Mouse (Mus musculus): ENCODE results near the gene Cdip1. TPM values are rescaled to one million over a fixed set of nuclear protein-coding genes. Genes with fewer than 3 reads are reported as not detected.

The Cdip1 gene
- total and polyA plus RNA-seq, 3 experiments = 22.2 to 28.0 (median 22.3) TPM

DNA sequence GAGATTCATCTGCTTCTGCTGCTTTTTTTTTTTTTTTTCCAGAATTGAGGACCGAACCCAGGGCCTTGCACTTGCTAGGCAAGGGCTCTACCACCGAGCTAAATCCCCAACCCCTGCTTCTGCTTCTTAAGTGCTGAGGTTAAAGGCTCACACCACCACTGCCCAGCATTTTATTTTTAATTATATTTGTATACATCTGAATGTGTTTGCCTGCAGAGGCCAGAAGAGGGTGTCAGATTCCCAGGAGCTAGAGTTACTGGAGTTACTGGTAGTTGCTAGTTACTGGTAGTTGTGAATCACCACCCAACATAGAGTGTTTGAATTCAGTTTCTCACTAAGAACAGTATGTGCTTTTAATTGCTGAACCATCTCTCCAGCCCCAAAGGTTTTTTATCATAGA, 50.1 kb downstream of the Cdip1 start:
- Histone ChIP-seq H3K79me2 (replicated peaks; ENCODE audit: control insufficient read depth, extremely low read depth, insufficient read depth, poor library complexity, severe bottlenecking) (peaks cover 35% of the 10 kb centered on the region), H3K4me1 (ENCODE audit: control insufficient read depth in 1 of 2, insufficient read depth in 2 of 2) (peaks cover 4 to 41% of the 10 kb centered on the region in 2 experiments; a peak in 3 of 4 replicates), H3K27ac (ENCODE audit: insufficient read depth, low read depth) (no peak overlapping the region), H3K4me2 (ENCODE audit: insufficient read depth, low read depth, poor library complexity, severe bottlenecking) (no peak overlapping the region), H3K9me3 (replicated peaks; ENCODE audit: low read length) (peaks cover 10% of the 10 kb centered on the region), H3K27me3 (replicated peaks) (no peaks in the 10 kb centered on the region), H3K36me3 (replicated peaks in 1 of 2; ENCODE audit: control insufficient read depth in 1 of 2, insufficient read depth in 1 of 2, low read length in 1 of 2) (peaks cover 0 to 34% of the 10 kb centered on the region in 2 experiments), H3K9ac (ENCODE audit: insufficient read depth, low read depth) (no peak overlapping the region), H3K4me3 (replicated peaks in 1 of 3; ENCODE audit: low read depth in 2 of 3, low read length in 2 of 3, poor library complexity in 1 of 3) (no peak overlapping the region)
- dilution Hi-C loops (cut with MboI; ENCODE audit: extremely low pct_ligation_motif_present, extremely low pct_unique_long_range_greater_than_20kb, low sequenced_read_pairs) = no loop called here
- DNase-seq (ENCODE audit: extremely low read depth) = no peak
- in situ Hi-C loops (cut with MboI; ENCODE audit: low pct_ligation_motif_present, low pct_unique_long_range_greater_than_20kb, low sequenced_read_pairs) = no loop called here
- peak in 1 of 2 experiments; percentile 11; a peak in 1 of 4 replicates for TF ChIP-seq CTCF (conservative IDR thresholded peaks at IDR 0.05 in 1 of 2, IDR thresholded peaks at IDR 0.05 in 1 of 2; ENCODE audit: low read depth in 2 of 2, low read length in 2 of 2)
- TF ChIP-seq NELFE (IDR thresholded peaks at IDR 0.05; ENCODE audit: low read depth, low read length) = no peak
- no peak for TF ChIP-seq TBP (conservative IDR thresholded peaks at IDR 0.05; ENCODE audit: low read depth, low read length)
- no peak for TF ChIP-seq RCOR1 (conservative IDR thresholded peaks at IDR 0.05; ENCODE audit: low read depth, low read length)
- TF ChIP-seq RAD21 (IDR thresholded peaks at IDR 0.05; ENCODE audit: low read depth, low read length) = peak; percentile 1
- no peak for TF ChIP-seq MXI1 (IDR thresholded peaks at IDR 0.05; ENCODE audit: low read depth, low read length)
- no peak for TF ChIP-seq IRF4 (IDR thresholded peaks at IDR 0.05; ENCODE audit: low read depth, low read length)
- TF ChIP-seq GABPA (IDR thresholded peaks at IDR 0.05; ENCODE audit: insufficient replicate concordance, low read depth, low read length) = no peak
- no peak for TF ChIP-seq TCF12 (IDR thresholded peaks at IDR 0.05; ENCODE audit: low read depth, low read length)
- TF ChIP-seq ZMIZ1 (IDR thresholded peaks at IDR 0.05; ENCODE audit: low read depth, low read length) = no peak
- no peak for TF ChIP-seq PAX5 (IDR thresholded peaks at IDR 0.05; ENCODE audit: low read length)
- no peak for TF ChIP-seq MAZ (IDR thresholded peaks at IDR 0.05; ENCODE audit: low read depth, low read length)
- TF ChIP-seq SMC3 (IDR thresholded peaks at IDR 0.05; ENCODE audit: low read depth, low read length) = 0 out of 2 replicates have a peak, but pooled peaks have one; percentile 2
- no peak for TF ChIP-seq UBTF (IDR thresholded peaks at IDR 0.05; ENCODE audit: low read depth, low read length)
- no peak for TF ChIP-seq E2F4 (IDR thresholded peaks at IDR 0.05; ENCODE audit: insufficient replicate concordance, low read depth, low read length)
- TF ChIP-seq USF2 (conservative IDR thresholded peaks at IDR 0.05; ENCODE audit: low read depth, low read length) = no peak

DNA sequence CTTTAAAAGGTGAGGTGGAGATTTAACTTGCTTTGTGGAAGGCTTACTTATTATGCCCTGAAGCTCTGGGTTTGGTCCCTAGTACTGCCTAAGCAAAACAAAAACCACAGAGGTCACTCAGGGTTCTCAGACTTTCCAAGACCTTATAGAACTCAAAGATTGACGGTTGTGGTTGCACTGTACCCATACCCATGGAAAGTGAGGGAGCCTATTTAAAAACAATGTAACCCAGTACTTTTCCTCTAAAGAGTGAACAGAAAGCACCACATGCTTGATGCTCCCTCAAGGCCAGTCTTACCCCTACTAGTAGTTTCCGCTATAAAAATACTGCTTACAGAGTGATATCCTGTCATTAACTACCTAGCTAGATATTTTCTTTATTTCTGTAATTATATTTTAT, 53.8 kb downstream of the Cdip1 start:
- H3K79me2 ChIP-seq (replicated peaks; ENCODE audit: control insufficient read depth, extremely low read depth, insufficient read depth, poor library complexity, severe bottlenecking) = peaks cover 51% of the 10 kb centered on the region
- H3K9me3 ChIP-seq (replicated peaks; ENCODE audit: low read length) = no peaks in the 10 kb centered on the region
- DNase-seq (ENCODE audit: extremely low read depth) = peak; percentile 58
- peaks cover 7 to 39% of the 10 kb centered on the region in 2 experiments; a peak in 3 of 4 replicates for H3K4me1 ChIP-seq (ENCODE audit: control insufficient read depth in 1 of 2, insufficient read depth in 2 of 2)
- dilution Hi-C loops (cut with MboI; ENCODE audit: extremely low pct_ligation_motif_present, extremely low pct_unique_long_range_greater_than_20kb, low sequenced_read_pairs) = no loop called here
- H3K4me3 ChIP-seq (replicated peaks in 1 of 3; ENCODE audit: low read depth in 2 of 3, low read length in 2 of 3, poor library complexity in 1 of 3) = no peak overlapping the region
- H3K36me3 ChIP-seq (replicated peaks in 1 of 2; ENCODE audit: control insufficient read depth in 1 of 2, insufficient read depth in 1 of 2, low read length in 1 of 2) = peaks cover 0 to 24% of the 10 kb centered on the region in 2 experiments
- H3K9ac ChIP-seq (ENCODE audit: insufficient read depth, low read depth) = peak overlapping the region; percentile 25; the same call in 1 of the 2 replicates
- no peaks in the 10 kb centered on the region for H3K27me3 ChIP-seq (replicated peaks)
- no peak overlapping the region for H3K27ac ChIP-seq (ENCODE audit: insufficient read depth, low read depth)
- TF ChIP-seq EP300 (IDR thresholded peaks at IDR 0.05; ENCODE audit: low read length) (peak; percentile 40; the same call in 1 of the 2 replicates), ZC3H11A (IDR thresholded peaks at IDR 0.05; ENCODE audit: low read depth, low read length) (no peak)
- no peak overlapping the region for H3K4me2 ChIP-seq (ENCODE audit: insufficient read depth, low read depth, poor library complexity, severe bottlenecking)
- in situ Hi-C loops (cut with MboI; ENCODE audit: low pct_ligation_motif_present, low pct_unique_long_range_greater_than_20kb, low sequenced_read_pairs) = no loop called here

Measured in CH12.LX (cell line).